Mouse (Mus musculus) liver, adult 2 months (tissue): ENCODE data around the gene Zfp454.

Experiments
- CTCF ChIP-seq: fragments of 200-500 bp; IDR thresholded peaks from 2 replicates; pipeline ENCODE4 v1.5.1; 2011; ENCODE audit warnings: low read depth, low read length, control low read depth
- POLR2A ChIP-seq: fragments of 200-500 bp; IDR thresholded peaks from 2 replicates; pipeline ENCODE4 v1.6.1; 2011; ENCODE audit warnings: low read length, control low read depth; ENCODE audit not compliant: insufficient read depth; ENCODE audit errors: extremely low read depth

DNA sequence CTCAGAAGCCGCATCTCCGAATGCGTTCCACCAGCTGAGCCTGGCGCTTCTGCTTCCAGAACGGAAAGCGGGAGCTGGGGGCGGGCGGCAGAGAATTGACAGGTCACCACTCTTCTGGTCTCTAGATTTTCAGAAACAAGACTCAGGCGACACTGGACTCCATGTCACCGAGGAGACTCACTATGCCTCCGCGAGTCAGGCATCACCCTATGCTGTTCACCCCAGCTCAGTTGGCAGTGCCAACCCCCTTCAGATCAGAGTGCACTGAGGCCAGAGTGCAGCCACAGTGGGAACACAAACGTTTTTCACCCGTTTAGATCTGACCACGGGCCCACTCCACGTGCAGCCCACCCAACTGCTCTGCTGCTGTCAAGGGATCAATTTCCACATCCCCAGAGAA is 43.6 kb upstream of the Zfp454 start:
- TF ChIP-seq CTCF, result no peak
- TF ChIP-seq POLR2A, result no peak
